Mouse (Mus musculus): Measurements from ENCODE around the gene Gabra3. TPM values are rescaled to one million over a fixed set of nuclear protein-coding genes. Genes with fewer than 3 reads are reported as not detected.

Gabra3 gene
- polyA plus RNA-seq (2014; fragmentation: Illumina TruSeq; extraction: RNeasy Lipid Tissue Mini Kit (QIAGEN cat#74804); ENCODE audit: low read depth, low replicate concordance) = 0.98 TPM

GRCm38 (mm10) chrX:72656230-72656898 is at the start of gene Gabra3:
Gene Gabra3 (minus strand): TSS chrX:72656848.

DNA sequence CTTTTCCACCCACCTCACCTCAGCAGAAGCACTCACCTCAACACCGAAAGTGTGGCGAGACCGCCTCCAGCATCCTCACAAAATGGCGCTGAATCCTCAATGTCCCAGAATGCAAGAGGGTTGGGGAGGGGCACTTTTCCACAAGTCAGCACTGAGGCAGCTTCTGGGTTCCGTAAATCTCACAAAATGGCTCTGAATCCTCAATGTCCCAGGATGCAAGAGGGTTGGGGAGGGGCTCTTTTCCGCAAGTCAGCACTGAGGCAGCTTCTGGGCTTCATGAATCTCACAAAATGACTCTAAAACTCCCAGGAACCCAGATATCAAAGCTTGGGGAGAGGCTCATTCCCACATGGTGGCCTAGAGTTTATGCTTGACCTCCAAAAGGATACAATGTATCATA is 269.9 kb downstream of the Gabra3 start, which contains the start of gene Magea10:
Gene Magea10, minus strand, starts transcription at position 101 of the 400 bp plus-strand sequence.

Other genes starting within 250 kb of the Gabra3 start
- 0.10 TPM for gene Gabrq, start 168.3 kb upstream of the Gabra3 start, polyA plus RNA-seq (2014; fragmentation: Illumina TruSeq; extraction: RNeasy Lipid Tissue Mini Kit (QIAGEN cat#74804); ENCODE audit: low read depth, low replicate concordance)

All from testis, adult 10 weeks (tissue).